Comparison of ENCODE assay signal across 10 mouse cellular contexts in genomic region chr16:35907432-35908201, GRCm38 (mm10). TPM values are rescaled to one million over a fixed set of nuclear protein-coding genes. Genes with fewer than 3 reads are reported as not detected.
DNase-seq lines count a peak whose midpoint lies in the region; ATAC-seq and TF ChIP-seq lines count a peak whose summit lies in the region.
"Had no signal": no experiment of that assay in that cellular context is flagged by ENCODE, and none has a peak within 500 bp of the region (broad histone marks: within the 10 kb centered on the region; RNA-seq: fewer than 3 reads in every experiment).

No protein-coding gene starts in this region.

- no peaks in the 10 kb centered on the region for H3K36me3 ChIP-seq in kidney, postnatal 0 days (ENCODE audit: insufficient read depth, low read length)

- H3K27me3 ChIP-seq in kidney, postnatal 0 days (ENCODE audit: insufficient read depth, low read length): no peaks in the 10 kb centered on the region

- no peaks in the 10 kb centered on the region for H3K4me1 ChIP-seq in kidney, postnatal 0 days (replicated peaks; ENCODE audit: insufficient read depth, low read length)
- no peaks in the 10 kb centered on the region for H3K4me1 ChIP-seq in lung, adult 2 months (ENCODE audit: control insufficient read depth, insufficient read depth, low read length)

- H3K27ac ChIP-seq in gastrocnemius, adult 2 months: peak overlapping the region; percentile 86
- H3K27ac ChIP-seq in kidney, postnatal 0 days: peak overlapping the region; percentile 25; the same call in 1 of the 2 replicates

- 35% methylated on average over 4 of the region's 4 CpGs for WGBS in kidney, postnatal 0 days
- WGBS in lung, adult 2 months: 57% methylated on average over 4 of the region's 4 CpGs

- H3K4me3 ChIP-seq in gastrocnemius, adult 2 months: no peak overlapping the region
- no peak overlapping the region for H3K4me3 ChIP-seq in kidney, postnatal 0 days (replicated peaks; ENCODE audit: low read depth, low read length)
- no peak overlapping the region for H3K4me3 ChIP-seq in lung, adult 2 months (replicated peaks; ENCODE audit: extremely low read depth, low read depth, low read length)

- 0 out of 2 replicates have a peak, but pooled peaks have one; percentile 18 for ATAC-seq in granulocyte monocyte progenitor cell, adult 5-6 weeks (replicated peaks; ENCODE audit: poor library complexity, severe bottlenecking)
- ATAC-seq in kidney, postnatal 0 days (replicated peaks; ENCODE audit: low FRiP score, low read depth): 0 out of 2 replicates have a peak, but pooled peaks have one; percentile 43
- ATAC-seq: forebrain, embryonic 14.5 days had no signal

- intact Hi-C loops in gastrocnemius, adult 2 months (cut with DNase I): no loop called here

- TF ChIP-seq CTCF in gastrocnemius, adult 2 months (IDR thresholded peaks at IDR 0.05): no peak
- TF ChIP-seq CTCF in kidney, postnatal 0 days (IDR thresholded peaks at IDR 0.05; ENCODE audit: low read depth): no peak
- no peak for TF ChIP-seq CTCF in lung, adult 2 months (IDR thresholded peaks at IDR 0.05; ENCODE audit: insufficient read depth, low read length)

- no peak overlapping the region for H3K4me2 ChIP-seq in kidney, postnatal 0 days (ENCODE audit: low read length)

- TF ChIP-seq POLR2A in lung, adult 2 months (IDR thresholded peaks at IDR 0.05; ENCODE audit: borderline replicate concordance, extremely low read depth, low read depth, low read length): no peak

- no peaks in the 10 kb centered on the region for H3K9me3 ChIP-seq in kidney, postnatal 0 days (replicated peaks; ENCODE audit: low read length)

- H3K9ac ChIP-seq in kidney, postnatal 0 days (ENCODE audit: low read depth, low read length): no peak overlapping the region

- peak; percentile 45 for DNase-seq in gastrocnemius, adult 2 months
- DNase-seq in gastrocnemius, postnatal 10 days: no peak
- DNase-seq in Muller cell, postnatal 12 days (ENCODE audit: inconsistent ontology term): peak; percentile 55
- peak; percentile 52 for DNase-seq in kidney, postnatal 0 days (ENCODE audit: low spot score)
- DNase-seq in ovary, postnatal 14 days (ENCODE audit: low spot score): no peak
- no peak for DNase-seq in retina, postnatal 1 day
- DNase-seq in lung, adult 2 months: no peak
- DNase-seq: lung, postnatal 36 days had no signal

RNA-seq across cellular contexts. Expression of gene Parp9, which starts 30.7 kb away (rescaled TPM):
- total RNA-seq in gastrocnemius, adult 2 months (2021): 1 to 10 TPM; 3.7 to 4.9 TPM
- total RNA-seq in gastrocnemius, postnatal 10 days (2021): 1 to 10 TPM; 6.2 to 6.8 TPM
- total RNA-seq in granulocyte monocyte progenitor cell, adult 5-6 weeks (2014; fragmentation: Nextera tagmentation): 14.7 and 15.7 TPM in 2 replicates
- total RNA-seq in granulocyte monocyte progenitor cell, adult 5-6 weeks (2017): 20.4 and 24.1 TPM in 2 replicates
- 10.7 and 11.3 TPM in 2 replicates for polyA plus RNA-seq in kidney, postnatal 0 days (2015; fragmentation: Nextera tagmentation; extraction: Ambion mirVana)
- 5.9 and 8.2 TPM in 2 replicates for polyA plus RNA-seq in lung, adult 2 months (2012; rRNA removed)

RNA-seq across cellular contexts. Expression of gene Dtx3l, which starts 31.3 kb away (rescaled TPM):
- 1 to 10 TPM; 3.3 to 4.5 TPM for total RNA-seq in gastrocnemius, adult 2 months (2021)
- total RNA-seq in gastrocnemius, postnatal 10 days (2021): 1 to 10 TPM; 4.8 to 5.0 TPM
- total RNA-seq in granulocyte monocyte progenitor cell, adult 5-6 weeks (2014; fragmentation: Nextera tagmentation): 21.9 and 28.5 TPM in 2 replicates
- 29.4 and 36.2 TPM in 2 replicates for total RNA-seq in granulocyte monocyte progenitor cell, adult 5-6 weeks (2017)
- 4.4 and 4.8 TPM in 2 replicates for polyA plus RNA-seq in kidney, postnatal 0 days (2015; fragmentation: Nextera tagmentation; extraction: Ambion mirVana)
- 5.9 and 7.8 TPM in 2 replicates for polyA plus RNA-seq in lung, adult 2 months (2012; rRNA removed)

RNA-seq across cellular contexts. Expression of gene Parp14, which starts 36.3 kb away (rescaled TPM):
- total RNA-seq in gastrocnemius, adult 2 months (2021): 1 to 10 TPM; 2.9 to 4.4 TPM
- total RNA-seq in gastrocnemius, postnatal 10 days (2021): 1 to 10 TPM; 3.6 to 4.5 TPM
- total RNA-seq in granulocyte monocyte progenitor cell, adult 5-6 weeks (2014; fragmentation: Nextera tagmentation): 10.7 and 16.7 TPM in 2 replicates
- 11.6 and 11.7 TPM in 2 replicates for total RNA-seq in granulocyte monocyte progenitor cell, adult 5-6 weeks (2017)
- polyA plus RNA-seq in kidney, postnatal 0 days (2015; fragmentation: Nextera tagmentation; extraction: Ambion mirVana): 2.3 and 2.5 TPM in 2 replicates
- polyA plus RNA-seq in lung, adult 2 months (2012; rRNA removed): 7.5 and 10.0 TPM in 2 replicates

Comparison
In these comparisons a context has a peak if more than half of its experiments do, and no peak if none do; other contexts are left out.
1. DNase-seq: peak in gastrocnemius, adult 2 months (single experiment), Muller cell, postnatal 12 days (single experiment) and kidney, postnatal 0 days (single experiment); none in gastrocnemius, postnatal 10 days (single experiment), ovary, postnatal 14 days (single experiment), retina, postnatal 1 day (single experiment) and lung, adult 2 months (single experiment).